8 mouse cellular contexts compared by ENCODE assay signal in genomic region chr9:77545068-77545421, GRCm38 (mm10). TPM values are rescaled to one million over a fixed set of nuclear protein-coding genes. Genes with fewer than 3 reads are reported as not detected.
DNase-seq lines count a peak whose midpoint lies in the region; ATAC-seq and TF ChIP-seq lines count a peak whose summit lies in the region.

No protein-coding gene starts in this region.

- no peak overlapping the region for H3K27ac ChIP-seq in cerebellum, adult 2 months (ENCODE audit: insufficient read depth, low read length)
- peak overlapping the region; percentile 79 for H3K27ac ChIP-seq in spleen, adult 2 months (ENCODE audit: insufficient read depth, low read length)
- peak overlapping the region; percentile 67; the same call in 1 of the 2 replicates for H3K27ac ChIP-seq in limb, embryonic 14.5 days (replicated peaks; ENCODE audit: low read depth, low read length)
- H3K27ac ChIP-seq in stomach, embryonic 15.5 days = peak overlapping the region; percentile 67

- peak; percentile 35 for ATAC-seq in limb, embryonic 14.5 days (ENCODE audit: low FRiP score, low read depth)
- peak; percentile 9; the same call in 1 of the 2 replicates for ATAC-seq in stomach, embryonic 15.5 days (ENCODE audit: insufficient read depth, low FRiP score, low read depth)

- WGBS in cerebellum, adult 2 months = under 1% methylated on average over 17 of the region's 17 CpGs
- WGBS in spleen, adult 2 months = 1% methylated on average over 17 of the region's 17 CpGs
- WGBS in limb, embryonic 14.5 days = under 1% methylated on average over 17 of the region's 17 CpGs
- WGBS in stomach, embryonic 15.5 days = under 1% methylated on average over 17 of the region's 17 CpGs

- H3K4me3 ChIP-seq in cerebellum, adult 2 months (replicated peaks; ENCODE audit: insufficient read depth, low read depth, low read length) = peak overlapping the region; percentile 61
- H3K4me3 ChIP-seq in spleen, adult 2 months (ENCODE audit: extremely low read depth, insufficient read depth, insufficient read length) = peak overlapping the region; percentile 99
- H3K4me3 ChIP-seq in limb, embryonic 14.5 days (replicated peaks; ENCODE audit: low read length) = peak overlapping the region; percentile 80
- H3K4me3 ChIP-seq in stomach, embryonic 15.5 days (replicated peaks) = peak overlapping the region; percentile 80

- peak overlapping the region; percentile 95 for H3K4me2 ChIP-seq in limb, embryonic 14.5 days (replicated peaks; ENCODE audit: low read depth, low read length, severe bottlenecking)
- peak overlapping the region; percentile 86 for H3K4me2 ChIP-seq in stomach, embryonic 15.5 days

- TF ChIP-seq CTCF in cerebellum, adult 2 months (IDR thresholded peaks at IDR 0.05; ENCODE audit: borderline replicate concordance, insufficient read depth, low read depth, low read length) = no peak
- TF ChIP-seq CTCF in spleen, adult 2 months (IDR thresholded peaks at IDR 0.05; ENCODE audit: extremely low read depth, insufficient read depth, insufficient read length, insufficient replicate concordance) = no peak

- H3K9ac ChIP-seq in limb, embryonic 14.5 days (ENCODE audit: low read depth, low read length, severe bottlenecking) = peak overlapping the region; percentile 72
- peak overlapping the region; percentile 42 for H3K9ac ChIP-seq in stomach, embryonic 15.5 days

- H3K4me1 ChIP-seq in cerebellum, adult 2 months (ENCODE audit: control insufficient read depth, insufficient read depth, low read length) = no peaks in the 10 kb centered on the region
- H3K4me1 ChIP-seq in spleen, adult 2 months (ENCODE audit: control insufficient read depth, insufficient read depth, insufficient read length) = peaks cover 4% of the 10 kb centered on the region
- H3K4me1 ChIP-seq in limb, embryonic 14.5 days (ENCODE audit: control insufficient read depth, insufficient read depth, low read length) = peaks cover 14% of the 10 kb centered on the region; the same call in 1 of the 2 replicates
- peaks cover 7% of the 10 kb centered on the region for H3K4me1 ChIP-seq in stomach, embryonic 15.5 days

- no peaks in the 10 kb centered on the region for H3K9me3 ChIP-seq in limb, embryonic 14.5 days (ENCODE audit: control insufficient read depth, low read length)
- no peaks in the 10 kb centered on the region for H3K9me3 ChIP-seq in stomach, embryonic 15.5 days

- no peak for TF ChIP-seq POLR2A in cerebellum, adult 2 months (IDR thresholded peaks at IDR 0.05; ENCODE audit: borderline replicate concordance, insufficient read depth, low read length)
- TF ChIP-seq POLR2A in spleen, adult 2 months (IDR thresholded peaks at IDR 0.05; ENCODE audit: low read depth, low read length) = no peak
- TF ChIP-seq POLR2A in limb, embryonic 14.5 days (IDR thresholded peaks at IDR 0.05; ENCODE audit: borderline replicate concordance, extremely low read depth, insufficient read depth, insufficient read length) = no peak

- DNase-seq in cerebellum, adult 2 months = no peak
- DNase-seq in cerebellum, postnatal 14 days = no peak
- no peak for DNase-seq in spleen, adult 2 months (ENCODE audit: low read depth in 1 of 2, low spot score in 2 of 2)
- DNase-seq in spleen, adult 12 weeks (ENCODE audit: low spot score) = no peak
- DNase-seq in limb, embryonic 14.5 days (ENCODE audit: low spot score) = no peak
- no peak for DNase-seq in cerebellum, adult 9-10 months
- DNase-seq in c-Kit-positive CD71-positive TER-119-positive erythroid progenitor cells, embryonic 14.5 days (ENCODE audit: low spot score) = no peak

- H3K36me3 ChIP-seq in spleen, adult 2 months (ENCODE audit: control insufficient read depth, insufficient read depth, low read length) = no peaks in the 10 kb centered on the region
- H3K36me3 ChIP-seq in limb, embryonic 14.5 days (ENCODE audit: control insufficient read depth, insufficient read depth, low read length) = no peaks in the 10 kb centered on the region
- H3K36me3 ChIP-seq in stomach, embryonic 15.5 days = no peaks in the 10 kb centered on the region

- H3K27me3 ChIP-seq in cerebellum, adult 2 months (ENCODE audit: control insufficient read depth, insufficient read depth, low read length) = no peaks in the 10 kb centered on the region
- peaks cover 2% of the 10 kb centered on the region; the same call in 1 of the 2 replicates for H3K27me3 ChIP-seq in spleen, adult 2 months (ENCODE audit: control insufficient read depth, insufficient read depth, low read length)
- H3K27me3 ChIP-seq in limb, embryonic 14.5 days (ENCODE audit: control insufficient read depth, insufficient read depth, low read length) = no peaks in the 10 kb centered on the region
- H3K27me3 ChIP-seq in stomach, embryonic 15.5 days (replicated peaks) = no peaks in the 10 kb centered on the region

RNA-seq across cellular contexts. Expression of gene Lrrc1, which starts 0.4 kb away (rescaled TPM):
- polyA plus RNA-seq in cerebellum, adult 2 months (2012; rRNA removed) = 28.4 and 28.8 TPM in 2 replicates
- 12.7 and 16.5 TPM in 2 replicates for polyA plus RNA-seq in spleen, adult 2 months (2012; rRNA removed)
- polyA plus RNA-seq in limb, embryonic 14.5 days (2012; rRNA removed) = 26.6 and 27.7 TPM in 2 replicates
- polyA plus RNA-seq in limb, embryonic 14.5 days (2014; fragmentation: Nextera tagmentation; extraction: Ambion mirVana) = 14.0 and 16.8 TPM in 2 replicates
- 17.3 and 17.5 TPM in 2 replicates for polyA plus RNA-seq in stomach, embryonic 15.5 days (2015; fragmentation: Nextera tagmentation; extraction: Ambion mirVana)
